Mouse (Mus musculus) G1E (cell line): ENCODE measurements around the gene Zfp683.
A peak's percentile ranks its signal among the peaks of the same experiment; 100 is the strongest.

Experiments used
- CTCF ChIP-seq: IDR thresholded peaks from 2 replicates; pipeline ENCODE4 v1.5.1; 2012; ENCODE audit warnings: low read depth, low read length, inconsistent platforms, mixed read lengths
- GATA1 ChIP-seq: IDR thresholded peaks from 2 replicates; pipeline ENCODE4 v1.6.1; 2012; ENCODE audit warnings: borderline replicate concordance, low read length, inconsistent platforms, mixed read lengths
- POLR2AphosphoS5 ChIP-seq: IDR thresholded peaks from 2 replicates; pipeline ENCODE4 v1.6.1; 2012; ENCODE audit warnings: low read depth, low read length, inconsistent platforms; ENCODE audit not compliant: insufficient replicate concordance
- TAL1 ChIP-seq: conservative IDR thresholded peaks from 2 replicates; pipeline ENCODE4 v1.6.1; 2012; ENCODE audit warnings: low read depth, low read length, inconsistent platforms, mixed read lengths

DNA sequence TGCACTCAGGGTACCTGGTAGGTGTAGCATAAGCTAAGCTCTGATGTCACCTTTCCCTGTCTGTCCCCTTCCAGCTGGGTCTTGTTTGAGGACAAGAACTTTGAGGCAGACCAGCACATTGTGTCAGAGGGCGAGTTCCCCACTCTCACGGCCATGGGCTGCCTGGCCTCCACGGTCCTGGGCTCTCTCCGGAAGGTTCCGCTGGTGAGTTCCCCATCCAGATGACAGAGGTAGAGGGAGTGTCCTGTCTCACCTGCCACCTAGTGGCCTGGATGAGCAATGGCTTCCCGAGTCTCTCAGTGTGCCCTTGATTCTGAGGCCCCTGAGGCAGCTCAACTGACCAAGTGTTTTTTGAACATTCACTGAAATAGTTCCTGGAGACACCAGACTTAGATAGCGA is 33.8 kb downstream of the Zfp683 start:
- TF ChIP-seq CTCF (peak; percentile 66), POLR2AphosphoS5 (no peak), GATA1 (no peak), TAL1 (no peak)
